Mouse (Mus musculus) lung, postnatal 0 days (tissue): ENCODE data around the gene Olfr288. TPM values are rescaled to one million over a fixed set of nuclear protein-coding genes. Genes with fewer than 3 reads are reported as not detected.

ENCODE experiments used
- ATAC-seq: fragments of 200-750 bp; cut with Nextera tagmentation; 2 replicates; pipeline ENCODE4 v1.8.0; 2017; ENCODE audit warnings: moderate library complexity
- DNase-seq: peaks from one replicate; pipeline ENCODE4 v3.0.0-alpha.2; 2016; ENCODE audit warnings: low spot score
- H3K27ac ChIP-seq: fragments of 300-500 bp; sonication (generic); 2 replicates; pipeline ENCODE4 v1.5.1; 2014; ENCODE audit warnings: antibody characterized with exemption, mild to moderate bottlenecking, low read length, mixed read lengths
- H3K27me3 ChIP-seq: fragments of 300-500 bp; sonication (generic); replicated peaks from 2 replicates; pipeline ENCODE4 v1.6.1; 2014; ENCODE audit warnings: low read length, mixed read lengths; ENCODE audit not compliant: insufficient read depth
- H3K36me3 ChIP-seq: fragments of 300-500 bp; sonication (generic); 2 replicates; pipeline ENCODE4 v1.6.1; 2014; ENCODE audit warnings: low read length, mixed read lengths; ENCODE audit not compliant: insufficient read depth
- H3K4me1 ChIP-seq: fragments of 300-500 bp; sonication (generic); 2 replicates; pipeline ENCODE4 v1.6.1; 2014; ENCODE audit warnings: antibody characterized with exemption, low read depth, low read length, mixed read lengths; ENCODE audit not compliant: insufficient read depth
- H3K4me2 ChIP-seq: fragments of 300-500 bp; sonication (generic); replicated peaks from 2 replicates; pipeline ENCODE4 v1.6.1; 2014; ENCODE audit warnings: low read depth, mild to moderate bottlenecking, low read length, moderate library complexity, mixed read lengths
- H3K4me3 ChIP-seq: fragments of 300-500 bp; sonication (generic); 2 replicates; pipeline ENCODE4 v1.5.1; 2014; ENCODE audit warnings: low read depth, low read length
- H3K9ac ChIP-seq: fragments of 300-500 bp; sonication (generic); replicated peaks from 2 replicates; pipeline ENCODE4 v1.6.1; 2014; ENCODE audit warnings: low read depth, mild to moderate bottlenecking
- H3K9me3 ChIP-seq: fragments of 300-500 bp; sonication (generic); 2 replicates; pipeline ENCODE4 v1.6.1; 2016; ENCODE audit warnings: low read length, mixed read lengths
- CTCF ChIP-seq: IDR thresholded peaks from 2 replicates; pipeline ENCODE4 v1.5.1; 2016; ENCODE audit warnings: antibody characterized with exemption, mild to moderate bottlenecking
- EP300 ChIP-seq: IDR thresholded peaks from 2 replicates; pipeline ENCODE4 v1.6.1; 2016; ENCODE audit warnings: antibody characterized with exemption, mild to moderate bottlenecking, control low read depth
- WGBS: fragments of 180-500 bp; shearing (Covaris S2); extraction: QIAGEN DNeasy Blood & Tissue Kit; methylation state at CpG from one replicate; pipeline ENCODE4 v1.1.7; 2014; 5-methylcytosine and 5-hydroxymethylcytosine counted together
- polyA plus RNA-seq: library from polyadenylated mRNA; unstranded; fragments of >200 nt; fragmentation: Nextera tagmentation; extraction: Ambion mirVana; gene quantifications from 2 replicates; pipeline ENCODE4 v1.2.1, GENCODE M21; 2015

The Olfr288 gene
- polyA plus RNA-seq, 1 experiment from 2014 or later: not detected

DNA sequence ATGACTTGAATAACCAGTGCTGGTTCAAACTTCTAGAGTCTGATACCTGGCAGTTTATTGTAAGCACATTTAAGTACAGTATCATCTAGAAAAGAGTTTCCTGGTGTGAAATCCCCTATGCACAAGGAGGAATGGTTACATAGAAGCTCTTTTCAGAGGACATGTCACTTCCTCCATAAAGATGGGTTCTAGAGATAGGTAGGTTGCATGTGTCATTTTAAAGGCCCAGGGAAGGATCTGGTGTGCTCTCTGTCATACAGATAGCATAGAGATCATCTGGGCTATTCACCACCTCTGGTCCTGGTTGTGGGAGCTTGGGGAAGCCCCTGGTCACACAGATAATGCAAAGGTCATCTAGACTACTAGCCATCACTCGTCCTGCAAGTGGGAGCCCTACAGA is 38.1 kb downstream of the Olfr288 start:
- ATAC-seq: no peak
- Histone ChIP-seq H3K27me3 (no peaks in the 10 kb centered on the region), H3K27ac (no peak overlapping the region), H3K36me3 (no peaks in the 10 kb centered on the region), H3K4me1 (no peaks in the 10 kb centered on the region), H3K4me3 (no peak overlapping the region), H3K9ac (no peak overlapping the region), H3K9me3 (no peaks in the 10 kb centered on the region), H3K4me2 (no peak overlapping the region)
- DNase-seq: no peak
- TF ChIP-seq CTCF (no peak), EP300 (no peak)
- WGBS: 40% methylated on average over 1 of the region's 1 CpGs

DNA sequence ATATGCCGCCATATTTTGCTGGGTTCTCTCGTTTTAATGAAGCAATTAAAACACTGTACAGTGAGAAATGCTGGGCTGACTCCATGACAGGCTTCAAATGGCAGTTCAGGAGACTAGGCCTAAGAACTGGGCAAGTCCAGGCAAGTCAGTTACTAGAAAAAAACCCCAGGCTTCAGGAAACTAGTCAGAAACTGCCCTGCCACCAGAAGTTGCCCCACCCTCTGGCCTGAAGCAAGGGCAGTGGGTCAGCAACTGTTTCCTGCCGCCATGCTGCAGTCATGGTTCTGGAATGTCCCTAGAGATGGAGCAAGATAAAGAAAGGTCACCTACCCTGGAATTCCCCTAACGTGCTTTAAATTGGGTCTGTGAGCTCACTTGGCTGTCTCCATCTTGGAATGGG is 39.4 kb downstream of the Olfr288 start:
- WGBS: 56% methylated on average over 4 of the region's 4 CpGs
- Histone ChIP-seq H3K36me3 (no peaks in the 10 kb centered on the region), H3K4me3 (no peak overlapping the region), H3K4me2 (no peak overlapping the region), H3K27me3 (no peaks in the 10 kb centered on the region), H3K9me3 (no peaks in the 10 kb centered on the region), H3K27ac (no peak overlapping the region), H3K9ac (no peak overlapping the region), H3K4me1 (no peaks in the 10 kb centered on the region)
- DNase-seq (no peak), ATAC-seq (no peak; the same call in 1 of the 2 replicates)
- TF ChIP-seq EP300 (no peak), CTCF (no peak)

DNA sequence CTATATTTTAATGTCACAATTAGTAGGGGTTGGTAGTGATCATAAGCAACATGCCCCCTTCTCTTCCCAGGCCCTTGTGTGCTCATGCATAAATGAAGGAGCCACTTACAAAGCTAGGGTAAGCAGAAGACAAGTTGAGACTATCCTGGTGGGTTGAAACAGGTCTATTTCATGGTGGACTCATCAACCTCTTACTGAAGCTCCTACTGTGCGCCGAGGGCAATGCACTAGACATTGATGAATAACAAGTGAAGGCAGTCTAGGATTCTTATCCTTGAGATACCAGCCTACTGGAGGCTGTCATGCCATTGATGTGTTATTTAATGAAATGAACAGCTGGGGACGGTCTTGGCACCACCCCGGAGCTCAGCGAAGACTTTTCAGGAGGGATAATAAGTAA is 40.1 kb downstream of the Olfr288 start:
- ATAC-seq: no peak
- Histone ChIP-seq H3K36me3 (no peaks in the 10 kb centered on the region), H3K9me3 (no peaks in the 10 kb centered on the region), H3K4me2 (no peak overlapping the region), H3K27ac (no peak overlapping the region), H3K9ac (no peak overlapping the region), H3K4me1 (no peaks in the 10 kb centered on the region), H3K4me3 (no peak overlapping the region), H3K27me3 (no peaks in the 10 kb centered on the region)
- no peak for DNase-seq
- WGBS: 89% methylated on average over 5 of the region's 5 CpGs
- TF ChIP-seq CTCF (no peak), EP300 (no peak)

DNA sequence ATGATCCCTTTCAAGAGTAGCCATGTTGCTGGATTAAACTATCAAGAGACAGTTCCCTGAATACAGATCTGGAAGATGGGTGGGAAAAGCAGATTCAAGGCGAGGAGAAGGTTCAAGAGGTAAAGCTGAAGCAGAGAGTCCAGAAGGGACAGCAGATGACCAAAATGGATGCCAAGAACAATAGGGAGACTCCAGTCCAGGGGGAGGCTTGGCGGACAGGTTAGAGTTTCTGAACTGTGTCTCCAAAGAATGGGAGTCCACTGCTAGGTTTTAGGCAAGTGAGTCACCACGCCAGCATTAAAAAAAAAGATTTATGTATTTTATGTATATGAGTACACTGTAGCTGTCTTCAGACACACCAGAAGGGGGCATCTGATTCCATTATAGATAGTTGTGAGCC is 40.7 kb downstream of the Olfr288 start:
- DNase-seq (no peak), ATAC-seq (no peak)
- Histone ChIP-seq H3K4me2 (no peak overlapping the region), H3K4me1 (no peaks in the 10 kb centered on the region), H3K27ac (no peak overlapping the region), H3K9ac (no peak overlapping the region), H3K36me3 (no peaks in the 10 kb centered on the region), H3K4me3 (no peak overlapping the region), H3K9me3 (no peaks in the 10 kb centered on the region), H3K27me3 (no peaks in the 10 kb centered on the region)
- WGBS: 70% methylated on average over 3 of the region's 3 CpGs
- TF ChIP-seq EP300 (no peak), CTCF (no peak)

DNA sequence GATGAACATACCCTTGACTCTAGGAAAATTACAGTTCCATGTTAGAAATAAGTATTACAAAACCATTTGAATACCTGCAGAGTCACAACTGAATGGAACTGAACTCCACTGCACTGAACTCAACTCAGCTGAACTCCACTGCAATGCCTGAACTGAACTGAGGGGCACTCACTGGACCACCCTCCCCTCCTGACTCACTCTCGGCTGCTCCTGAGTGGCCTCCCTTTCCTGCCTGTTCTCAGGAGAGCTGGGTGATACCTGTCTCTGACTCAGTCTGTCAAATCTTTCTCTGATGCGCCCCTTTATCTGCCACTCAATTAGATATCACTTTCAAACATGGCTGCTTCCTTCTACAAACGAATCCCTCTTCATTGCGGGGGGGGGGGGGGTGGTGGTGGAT is 41.2 kb downstream of the Olfr288 start:
- TF ChIP-seq CTCF (no peak), EP300 (no peak)
- H3K4me1 ChIP-seq: no peaks in the 10 kb centered on the region

DNA sequence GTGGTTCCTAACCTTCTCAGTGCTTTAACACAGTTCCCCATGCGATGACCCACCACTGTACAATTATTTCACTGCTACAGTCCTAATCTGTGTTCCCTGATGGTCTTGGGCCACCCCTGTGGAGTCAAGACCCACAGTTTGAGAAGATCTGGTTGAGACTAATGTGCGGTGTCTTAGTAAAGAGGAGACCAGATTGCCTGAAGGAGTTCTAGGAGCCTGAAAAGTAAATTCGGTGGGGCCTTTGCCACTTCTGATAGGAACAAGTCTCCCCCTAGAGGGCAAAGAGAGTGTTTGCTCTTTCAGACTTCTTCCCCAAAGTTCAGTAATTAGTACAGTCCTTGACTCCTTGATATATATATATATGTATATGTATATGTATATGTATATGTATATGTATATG is 41.7 kb downstream of the Olfr288 start:
- no peak overlapping the region for H3K4me2 ChIP-seq
- H3K4me3 ChIP-seq: no peak overlapping the region
- no peaks in the 10 kb centered on the region for H3K27me3 ChIP-seq
- ATAC-seq (peak; percentile 33), DNase-seq (peak; percentile 92)
- 36% methylated on average over 3 of the region's 3 CpGs for WGBS
- no peak overlapping the region for H3K9ac ChIP-seq
- H3K27ac ChIP-seq: no peak overlapping the region
- H3K4me1 ChIP-seq: no peaks in the 10 kb centered on the region
- no peaks in the 10 kb centered on the region for H3K9me3 ChIP-seq
- no peak for TF ChIP-seq EP300
- TF ChIP-seq CTCF: peak; percentile 72
- no peaks in the 10 kb centered on the region for H3K36me3 ChIP-seq

More for the DNA sequence above, 41.2 kb downstream of the Olfr288 start:
- no peak overlapping the region for H3K27ac ChIP-seq
- DNase-seq (no peak), ATAC-seq (no peak)
- WGBS: 64% methylated on average over 4 of the region's 4 CpGs
- no peaks in the 10 kb centered on the region for H3K36me3 ChIP-seq
- H3K4me3 ChIP-seq: no peak overlapping the region
- no peaks in the 10 kb centered on the region for H3K9me3 ChIP-seq
- H3K27me3 ChIP-seq: no peaks in the 10 kb centered on the region
- no peak overlapping the region for H3K4me2 ChIP-seq
- H3K9ac ChIP-seq: no peak overlapping the region

DNA sequence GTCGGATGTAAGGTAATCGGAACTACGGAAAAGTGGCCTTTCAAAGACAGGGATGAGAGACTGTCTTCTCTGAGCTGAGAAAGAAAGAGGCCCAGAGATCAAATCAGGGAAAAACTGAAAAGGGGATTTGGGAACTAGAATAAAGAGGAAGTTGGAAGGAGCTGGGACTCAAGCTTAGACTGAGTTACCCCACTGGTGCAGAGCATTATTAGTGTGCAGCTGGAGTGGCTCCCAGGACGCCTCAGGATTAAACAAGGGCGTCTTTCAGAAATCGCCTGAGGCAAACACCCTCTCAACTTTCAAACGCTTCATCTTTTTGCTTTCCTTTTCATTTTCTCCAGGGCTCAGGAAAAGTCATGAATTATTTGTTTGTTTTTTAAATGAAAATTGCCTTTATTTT is 42.4 kb downstream of the Olfr288 start:
- Histone ChIP-seq H3K4me1 (no peaks in the 10 kb centered on the region), H3K27ac (no peak overlapping the region), H3K4me3 (no peak overlapping the region), H3K4me2 (no peak overlapping the region), H3K9ac (no peak overlapping the region), H3K27me3 (no peaks in the 10 kb centered on the region), H3K36me3 (no peaks in the 10 kb centered on the region), H3K9me3 (no peaks in the 10 kb centered on the region)
- ATAC-seq: no peak
- TF ChIP-seq CTCF: no peak
- no peak for TF ChIP-seq EP300
- WGBS: 61% methylated on average over 7 of the region's 7 CpGs
- DNase-seq: peak; percentile 14
